7 mouse cellular contexts compared by ENCODE assay signal in genomic region chr3:41742278-41742934, GRCm38 (mm10). TPM values are rescaled to one million over a fixed set of nuclear protein-coding genes. Genes with fewer than 3 reads are reported as not detected.
A peak's percentile ranks its signal among the peaks of the same experiment; 100 is the strongest.
DNase-seq lines count a peak whose midpoint lies in the region; ATAC-seq lines count a peak whose summit lies in the region.

Gene Sclt1, minus strand, starts transcription at chr3:41742514.
Gene D3Ertd751e, plus strand, starts transcription at chr3:41742611.

- WGBS in intestine, embryonic 15.5 days: under 1% methylated on average over 66 of the region's 66 CpGs
- WGBS in midbrain, embryonic 10.5 days: under 1% methylated on average over 66 of the region's 66 CpGs

- peak within 1 kb of the TSS; percentile 80 for H3K27ac ChIP-seq in intestine, embryonic 15.5 days
- peak within 1 kb of the TSS; percentile 97 for H3K27ac ChIP-seq in midbrain, embryonic 10.5 days (replicated peaks)

- no peaks in the 10 kb centered on the region for H3K9me3 ChIP-seq in intestine, embryonic 15.5 days
- H3K9me3 ChIP-seq in midbrain, embryonic 10.5 days (replicated peaks): no peaks in the 10 kb centered on the region

- intact Hi-C loops in gastrocnemius, postnatal 36 days (cut with DNase I): no loop called here
- intact Hi-C loops in left cerebral cortex, postnatal 25 days (cut with DNase I): loop anchor here (2.0 to 5.0 kb wide), 2 partner anchors 178 to 660 kb away; partner anchors contain the start of gene Pgrmc2

- no peaks in the 10 kb centered on the region for H3K36me3 ChIP-seq in intestine, embryonic 15.5 days
- peaks cover 4% of the 10 kb centered on the region for H3K36me3 ChIP-seq in midbrain, embryonic 10.5 days

- peak within 1 kb of the TSS; percentile 64 for H3K9ac ChIP-seq in intestine, embryonic 15.5 days

- H3K4me3 ChIP-seq in intestine, embryonic 15.5 days (replicated peaks): peak within 1 kb of the TSS; percentile 63
- H3K4me3 ChIP-seq in midbrain, embryonic 10.5 days: peak within 1 kb of the TSS; percentile 75

- no peaks in the 10 kb centered on the region for H3K4me1 ChIP-seq in intestine, embryonic 15.5 days (replicated peaks)
- H3K4me1 ChIP-seq in midbrain, embryonic 10.5 days: peaks cover 23% of the 10 kb centered on the region

- peak within 1 kb of the TSS; percentile 65 for H3K4me2 ChIP-seq in intestine, embryonic 15.5 days (replicated peaks)

- H3K27me3 ChIP-seq in intestine, embryonic 15.5 days (replicated peaks): no peaks in the 10 kb centered on the region
- no peaks in the 10 kb centered on the region for H3K27me3 ChIP-seq in midbrain, embryonic 10.5 days (ENCODE audit: low read depth, poor library complexity, severe bottlenecking)

- DNase-seq in adrenal gland, adult 2 months: peak; percentile 98
- peak; percentile 98 for DNase-seq in embryo, embryonic 11.5 days (ENCODE audit: low read depth, low spot score)
- DNase-seq in gastrocnemius, postnatal 36 days: peak; percentile 96
- DNase-seq in left cerebral cortex, postnatal 25 days (ENCODE audit: low spot score in 2 of 2): peak; percentile 99
- DNase-seq in midbrain, embryonic 10.5 days (ENCODE audit: low spot score): peak; percentile 96
- peak; percentile 96 for DNase-seq in right cerebral cortex, postnatal 4 days

- peak; percentile 100 for ATAC-seq in intestine, embryonic 15.5 days

RNA-seq across cellular contexts. Expression of gene Sclt1, which starts in this region (rescaled TPM):
- total RNA-seq in adrenal gland, adult 2 months (2021): 1 to 10 TPM; 8.1 to 9.7 TPM
- polyA plus RNA-seq in adrenal gland, adult 2 months (2012; rRNA removed): 12.8 and 15.4 TPM in 2 replicates
- total RNA-seq in gastrocnemius, postnatal 36 days (2021): 1 to 10 TPM; 3.3 to 4.8 TPM
- 15.7 and 16.9 TPM in 2 replicates for polyA plus RNA-seq in intestine, embryonic 15.5 days (2015; fragmentation: Nextera tagmentation; extraction: Ambion mirVana)
- 10 to 100 TPM; 18.2 to 22.1 TPM for total RNA-seq in left cerebral cortex, postnatal 25 days (2021)
- 20.5 and 22.4 TPM in 2 replicates for polyA plus RNA-seq in midbrain, embryonic 10.5 days (2016; fragmentation: Nextera tagmentation; extraction: Ambion mirVana)

RNA-seq across cellular contexts. Expression of gene D3Ertd751e, which starts in this region (rescaled TPM):
- 10 to 100 TPM; 14.7 to 15.1 TPM for total RNA-seq in adrenal gland, adult 2 months (2021)
- polyA plus RNA-seq in adrenal gland, adult 2 months (2012; rRNA removed): 0.44 and 0.60 TPM in 2 replicates
- 1 to 10 TPM; 3.4 to 4.0 TPM for total RNA-seq in gastrocnemius, postnatal 36 days (2021)
- polyA plus RNA-seq in intestine, embryonic 15.5 days (2015; fragmentation: Nextera tagmentation; extraction: Ambion mirVana): 17.4 and 19.1 TPM in 2 replicates
- 1 to 10 TPM; 8.3 to 9.1 TPM for total RNA-seq in left cerebral cortex, postnatal 25 days (2021)
- polyA plus RNA-seq in midbrain, embryonic 10.5 days (2016; fragmentation: Nextera tagmentation; extraction: Ambion mirVana): 20.0 and 20.6 TPM in 2 replicates

Comparison
In these comparisons a context has a peak if more than half of its experiments do, and no peak if none do; other contexts are left out.
1. Peak in every context shown above with its lines: DNase-seq, ATAC-seq, H3K4me3 ChIP-seq and H3K27ac ChIP-seq.
2. RNA of gene D3Ertd751e (polyA plus RNA-seq): 20.0 to 20.6 TPM in midbrain, embryonic 10.5 days and 17.4 to 19.1 TPM in intestine, embryonic 15.5 days; 0.44 to 0.60 TPM in adrenal gland, adult 2 months; every median in the first group is over 10 times any median in the second.